Mouse (Mus musculus) left cerebral cortex, adult 11 months (tissue): Measurements from ENCODE around the gene Manba.
"Not testable (repeated sequence)": the region's sequence is repeated elsewhere in the genome, so short reads cannot be mapped to it uniquely, and the experiment has no call there.

Experiments used
- DNase-seq: peaks from one replicate; pipeline ENCODE4 v3.0.0; 2022; ENCODE audit warnings: low spot score

Gene Manba

GRCm38 (mm10) chr3:135485128-135485899 lies at the start of gene Manba:
Gene Manba, plus strand, starts transcription at chr3:135485611.
- DNase-seq = peak; percentile 29

GRCm38 (mm10) chr3:135436901-135437616 lies 48.4 kb upstream of the Manba start:
- no peak for DNase-seq

- DNase-seq = peak; percentile 99
Measured at GRCm38 (mm10) chr3:135437758-135438495, 47.5 kb upstream of the Manba start, which contains the start of gene Ube2d3. Gene Ube2d3, plus strand, starts transcription at chr3:135438149.

- peak; percentile 87 for DNase-seq
Measured at GRCm38 (mm10) chr3:135438531-135438912, 46.9 kb upstream of the Manba start.

GRCm38 (mm10) chr3:135438913-135439531 lies 46.4 kb upstream of the Manba start:
- peak; percentile 47 for DNase-seq

- DNase-seq = no peak
Measured at GRCm38 (mm10) chr3:135439651-135440050, 45.8 kb upstream of the Manba start.

- no peak for DNase-seq
Measured at GRCm38 (mm10) chr3:135440221-135440620, 45.2 kb upstream of the Manba start.

- DNase-seq = no peak
Measured at GRCm38 (mm10) chr3:135440621-135441020, 44.8 kb upstream of the Manba start.

GRCm38 (mm10) chr3:135444930-135445329 lies 40.5 kb upstream of the Manba start:
- DNase-seq = no peak

GRCm38 (mm10) chr3:135458981-135459380 lies 26.4 kb upstream of the Manba start:
- DNase-seq = no peak

- no peak for DNase-seq
Measured at GRCm38 (mm10) chr3:135468402-135468801, 17.0 kb upstream of the Manba start.

GRCm38 (mm10) chr3:135469146-135469545 lies 16.3 kb upstream of the Manba start:
- no peak for DNase-seq

- peak; percentile 25 for DNase-seq
Measured at GRCm38 (mm10) chr3:135469974-135470373, 15.4 kb upstream of the Manba start.

GRCm38 (mm10) chr3:135470823-135471222 lies 14.6 kb upstream of the Manba start:
- no peak for DNase-seq

- no peak for DNase-seq
Measured at GRCm38 (mm10) chr3:135475025-135475424, 10.4 kb upstream of the Manba start.

GRCm38 (mm10) chr3:135476286-135476685 lies 9.1 kb upstream of the Manba start:
- DNase-seq = no peak

GRCm38 (mm10) chr3:135476977-135477376 lies 8.4 kb upstream of the Manba start:
- DNase-seq = no peak

GRCm38 (mm10) chr3:135479090-135479489 lies 6.3 kb upstream of the Manba start:
- DNase-seq = not testable (repeated sequence)

GRCm38 (mm10) chr3:135480767-135481166 lies 4.6 kb upstream of the Manba start:
- no peak for DNase-seq

- DNase-seq = no peak
Measured at GRCm38 (mm10) chr3:135481608-135482007, 3.8 kb upstream of the Manba start.

GRCm38 (mm10) chr3:135484650-135485049 lies 761 bp upstream of the Manba start:
- DNase-seq = not testable (repeated sequence)

- no peak for DNase-seq
Measured at GRCm38 (mm10) chr3:135485900-135486241, 460 bp downstream of the Manba start.
